Mouse (Mus musculus): ENCODE results near the gene Ppp1r12b. TPM values are rescaled to one million over a fixed set of nuclear protein-coding genes. Genes with fewer than 3 reads are reported as not detected.

The Ppp1r12b gene
- total RNA-seq, 2 experiments from 2014 or later = 199 to 221 TPM

GRCm38 (mm10) chr1:134796536-134796935 is 159.2 kb downstream of the Ppp1r12b start:
- no peak for DNase-seq

DNA sequence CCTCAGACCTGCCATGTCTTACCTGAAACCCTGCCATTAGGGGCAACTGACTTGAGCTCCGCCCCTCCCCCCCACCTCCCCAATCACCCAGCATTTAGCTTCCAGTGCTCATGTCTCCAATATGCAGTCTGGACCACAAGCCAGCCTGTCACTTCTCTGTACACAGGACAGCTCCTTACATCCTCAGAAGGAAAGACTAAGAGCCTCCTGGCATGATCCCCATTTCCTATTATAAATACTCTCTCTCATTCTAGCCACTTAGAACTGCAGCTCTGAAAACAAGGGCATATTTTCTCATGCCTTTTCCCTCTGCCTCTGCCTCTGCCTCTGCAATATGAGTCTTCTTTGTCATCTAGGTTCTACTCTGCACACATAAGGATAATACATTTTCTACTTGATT is 159.7 kb downstream of the Ppp1r12b start:
- DNase-seq = no peak

- DNase-seq = no peak
These were observed 164.3 kb downstream of the Ppp1r12b start for GRCm38 (mm10) chr1:134791456-134791855.

GRCm38 (mm10) chr1:134790716-134791439 is 164.9 kb downstream of the Ppp1r12b start:
- DNase-seq = no peak

- DNase-seq = no peak
These were observed 167.6 kb downstream of the Ppp1r12b start for GRCm38 (mm10) chr1:134788096-134788495.

GRCm38 (mm10) chr1:134784911-134785310 is 170.8 kb downstream of the Ppp1r12b start:
- no peak for DNase-seq

- no peak for DNase-seq
These were observed 171.3 kb downstream of the Ppp1r12b start for GRCm38 (mm10) chr1:134784481-134784880.

GRCm38 (mm10) chr1:134783958-134784357 is 171.8 kb downstream of the Ppp1r12b start:
- DNase-seq = no peak

- no peak for DNase-seq
These were observed 172.9 kb downstream of the Ppp1r12b start for GRCm38 (mm10) chr1:134782797-134783196.

GRCm38 (mm10) chr1:134777936-134778548 is 177.7 kb downstream of the Ppp1r12b start:
- no peak for DNase-seq

DNA sequence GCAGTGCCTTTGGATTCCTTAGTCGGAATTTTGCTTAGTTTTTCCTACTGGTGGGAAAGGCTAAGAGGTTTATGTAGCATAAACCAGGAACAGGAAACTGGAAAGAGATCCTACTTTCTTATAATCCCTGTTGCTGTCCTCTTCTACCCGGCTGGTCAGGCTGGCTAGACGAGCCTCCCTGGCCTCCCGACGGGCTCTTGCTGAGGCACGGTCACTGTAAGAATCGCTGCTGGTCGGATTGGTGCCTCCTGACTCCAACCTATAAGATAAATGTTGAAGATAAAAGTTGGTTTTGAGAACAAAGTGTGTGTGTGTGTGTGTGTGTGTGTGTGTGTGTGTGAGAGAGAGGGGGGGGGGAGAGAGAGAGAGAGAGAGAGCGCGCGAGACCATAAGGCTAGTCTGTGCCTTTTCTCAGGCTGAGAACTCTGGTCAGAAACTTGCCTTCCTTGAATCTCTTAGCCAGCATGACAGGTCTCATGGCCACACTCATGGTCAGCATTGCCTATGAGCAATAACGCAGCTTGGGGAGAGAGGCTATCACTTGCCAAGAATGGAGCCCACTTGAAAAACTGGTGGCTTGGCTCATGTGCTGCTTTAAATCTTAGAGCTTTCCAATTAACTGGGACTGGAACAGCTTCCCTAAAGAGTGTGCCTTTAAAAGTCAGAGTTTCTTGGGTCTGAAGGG is 178.4 kb downstream of the Ppp1r12b start:
- DNase-seq = no peak

DNA sequence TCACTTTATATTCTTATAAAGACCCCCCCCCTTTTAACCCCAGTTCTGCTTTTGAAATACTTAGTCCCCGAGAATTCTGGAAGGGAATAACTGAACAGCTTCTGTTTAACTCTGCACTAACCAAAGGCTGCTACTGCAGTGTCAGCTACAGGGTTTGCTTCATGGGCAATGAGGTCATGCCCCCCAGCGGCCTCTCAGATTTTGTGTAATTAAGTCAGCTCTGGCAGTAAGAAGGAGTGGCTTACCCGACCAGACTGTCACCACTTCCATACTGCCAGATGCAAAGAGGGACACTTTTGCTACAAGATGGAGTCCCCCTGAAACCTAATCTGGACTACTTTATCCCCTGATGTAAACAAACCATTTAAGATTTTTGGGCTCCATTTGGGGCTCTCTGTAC is 180.1 kb downstream of the Ppp1r12b start:
- DNase-seq = no peak

- DNase-seq = no peak
These were observed 180.9 kb downstream of the Ppp1r12b start for GRCm38 (mm10) chr1:134774728-134775287.

DNA sequence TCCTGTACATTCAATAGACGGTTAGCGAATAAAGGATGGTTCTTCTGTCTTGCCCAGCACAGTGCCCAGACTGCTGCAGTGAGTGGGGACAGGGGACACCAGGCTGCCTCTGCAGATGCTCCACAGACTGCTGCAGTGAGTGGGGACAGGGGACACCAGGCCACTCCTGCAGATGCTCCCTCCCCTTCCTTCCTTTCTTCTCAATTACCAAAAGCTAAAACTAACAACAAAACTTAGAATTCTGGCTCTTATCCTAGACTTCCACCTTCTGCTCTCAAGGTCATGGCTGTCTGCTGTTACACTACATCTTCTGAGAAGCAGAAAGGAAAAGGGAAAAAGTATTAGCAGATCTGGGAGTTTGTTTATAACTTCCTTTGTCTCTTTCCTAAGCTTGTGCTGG is 181.5 kb downstream of the Ppp1r12b start:
- no peak for DNase-seq

- no peak for DNase-seq
These were observed 182.5 kb downstream of the Ppp1r12b start for GRCm38 (mm10) chr1:134773256-134773655.

- DNase-seq = no peak
These were observed 182.9 kb downstream of the Ppp1r12b start for GRCm38 (mm10) chr1:134772821-134773220.

DNA sequence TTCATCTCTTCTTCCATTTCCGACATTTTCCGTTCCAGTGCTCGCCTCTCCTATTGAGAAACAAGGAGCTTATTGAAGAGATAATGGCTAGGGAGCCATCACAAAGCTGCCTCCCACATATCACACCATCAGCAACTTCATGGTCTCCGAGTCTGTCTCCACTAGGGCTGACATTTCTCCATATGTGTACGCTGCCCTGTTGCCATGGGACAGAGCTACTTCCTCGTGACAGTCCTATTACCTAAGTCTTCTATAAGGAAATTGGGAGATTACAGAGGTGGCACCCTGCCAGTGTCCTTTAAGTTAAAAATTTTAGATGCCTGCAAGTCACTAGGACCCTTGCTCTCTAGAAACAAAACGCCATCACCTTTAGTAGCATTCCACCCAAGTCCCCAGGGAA is 183.7 kb downstream of the Ppp1r12b start:
- DNase-seq = no peak

- no peak for DNase-seq
These were observed 184.4 kb downstream of the Ppp1r12b start for GRCm38 (mm10) chr1:134771353-134771752.

- DNase-seq = no peak
These were observed 185.4 kb downstream of the Ppp1r12b start for GRCm38 (mm10) chr1:134770312-134770711.

DNA sequence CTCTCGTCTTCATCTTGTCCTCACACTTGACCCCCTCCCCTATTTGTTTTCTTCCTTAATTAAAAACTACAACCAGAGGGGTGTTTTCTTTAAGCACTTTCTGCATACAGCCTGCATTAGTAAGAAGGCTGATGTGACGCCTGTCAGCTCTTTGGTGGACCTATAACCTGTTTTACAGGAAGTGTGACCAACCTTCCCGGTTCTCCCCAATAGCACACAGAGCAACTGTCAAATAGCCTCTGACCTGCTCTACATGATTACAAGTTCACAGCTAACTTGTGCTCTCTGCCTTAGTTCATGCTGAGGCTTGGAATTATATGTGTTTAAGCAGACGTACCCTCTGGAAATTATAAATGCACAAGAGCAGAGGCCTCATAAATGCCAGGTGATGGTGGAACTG is 189.3 kb downstream of the Ppp1r12b start:
- no peak for DNase-seq

DNA sequence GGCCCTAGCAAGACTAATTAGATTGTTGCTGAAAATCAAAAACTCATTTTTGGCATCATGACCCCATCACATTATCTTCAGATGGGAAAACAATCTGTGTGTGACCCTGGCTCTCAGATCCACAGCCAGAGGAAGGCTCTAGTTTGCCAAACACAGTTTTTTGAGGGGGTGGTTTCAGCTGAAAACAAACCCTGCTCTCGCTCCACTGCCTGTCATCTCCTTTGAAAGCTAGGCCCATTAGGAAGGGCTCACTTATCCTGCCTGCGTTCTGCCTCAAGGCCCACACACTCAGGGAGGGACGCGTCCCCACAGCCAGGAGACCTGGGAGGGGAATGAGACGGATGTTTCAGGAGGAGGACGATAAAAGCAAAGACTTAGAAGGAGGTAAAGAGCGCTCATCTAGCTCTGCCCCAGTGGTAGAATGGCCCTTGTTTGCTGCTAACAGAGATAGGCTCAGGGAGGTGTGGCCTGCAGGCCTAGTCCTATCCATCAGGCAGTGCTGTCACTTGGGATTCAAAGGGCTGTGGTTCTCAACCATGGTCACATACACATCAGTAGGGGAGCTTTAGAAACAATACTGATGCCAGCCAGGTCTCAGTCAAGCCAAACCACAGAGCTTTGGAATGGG is 190.8 kb downstream of the Ppp1r12b start:
- no peak for DNase-seq

GRCm38 (mm10) chr1:134763776-134764438 is 191.8 kb downstream of the Ppp1r12b start:
- no peak for DNase-seq
